Comparison of ENCODE assay signal across 8 mouse cellular contexts in the genomic region with DNA sequence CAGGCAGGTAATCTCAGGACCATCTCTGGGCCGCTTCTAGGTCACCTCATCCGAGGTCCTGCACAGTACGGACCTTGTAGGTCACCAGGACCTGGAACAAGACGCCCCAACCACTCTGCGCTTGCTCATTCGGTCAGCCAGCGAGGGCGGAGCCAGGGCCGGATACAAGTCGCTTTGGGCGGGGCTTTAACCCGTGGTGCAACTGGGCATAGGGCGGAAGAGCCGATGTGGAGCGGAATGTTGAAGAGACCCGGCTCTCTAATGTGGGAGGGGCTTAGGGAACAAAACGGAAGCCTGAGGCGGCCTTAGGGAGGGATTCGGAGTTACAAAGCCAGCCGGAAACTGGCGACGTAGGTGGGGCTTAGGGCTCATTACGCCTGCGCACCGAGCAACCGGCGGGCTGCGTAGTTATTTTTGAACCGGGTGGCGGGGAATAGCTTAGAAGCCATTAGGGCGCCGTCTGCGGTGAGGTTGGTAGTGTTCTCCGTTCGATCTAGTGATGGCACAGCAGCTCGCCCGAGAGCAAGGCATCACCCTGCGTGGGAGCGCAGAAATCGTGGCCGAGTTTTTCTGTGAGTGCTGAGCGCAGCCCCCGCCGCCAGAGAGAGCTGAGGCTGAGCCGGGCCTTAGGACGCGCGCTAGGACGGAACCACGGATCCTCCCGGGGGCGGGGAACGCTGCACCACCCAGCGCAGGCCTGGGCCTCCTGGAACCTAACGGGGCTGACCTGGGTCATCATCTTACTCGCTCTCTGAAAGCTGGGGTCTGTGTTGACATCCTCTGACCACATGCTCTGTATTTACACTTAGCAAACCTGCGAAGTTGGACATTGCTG. TPM values are rescaled to one million over a fixed set of nuclear protein-coding genes. Genes with fewer than 3 reads are reported as not detected.
DNase-seq lines count a peak whose midpoint lies in the region; ATAC-seq lines count a peak whose summit lies in the region.

A gene (plus strand): TSS at position 363 of the 835 bp plus-strand sequence.

- 0% methylated on average over 57 of the region's 57 CpGs for whole genome bisulfite sequencing in hindbrain, embryonic 15.5 days

- no peaks in the 10 kb centered on the region for H3K36me3 ChIP-seq in hindbrain, embryonic 15.5 days

- peaks cover 12% of the 10 kb centered on the region for H3K4me1 ChIP-seq in hindbrain, embryonic 15.5 days (replicated peaks)

- peak within 1 kb of the TSS; percentile 74 for H3K4me2 ChIP-seq in hindbrain, embryonic 15.5 days

- no peaks in the 10 kb centered on the region for H3K9me3 ChIP-seq in hindbrain, embryonic 15.5 days

- ATAC-seq in hindbrain, embryonic 15.5 days (ENCODE audit: low FRiP score, low read depth): peak; percentile 100

- H3K27me3 ChIP-seq in hindbrain, embryonic 15.5 days: no peaks in the 10 kb centered on the region

- peak within 1 kb of the TSS; percentile 66 for H3K4me3 ChIP-seq in hindbrain, embryonic 15.5 days

- DNase-seq in T-cell, adult 2 months (ENCODE audit: low spot score): peak; percentile 98
- peak; percentile 95 to 96 for DNase-seq in cerebellum, postnatal 36 days
- peak; percentile 93 to 97 for DNase-seq in frontal cortex, postnatal 36 days (ENCODE audit: low spot score in 2 of 2)
- peak; percentile 97 for DNase-seq in left cerebral cortex, adult 11 months (ENCODE audit: low spot score)
- peak; percentile 98 to 99 for DNase-seq in lung, postnatal 4 days
- DNase-seq in retina, postnatal 7 days (ENCODE audit: low read depth, low spot score): peak; percentile 97
- DNase-seq in urinary bladder, adult 2 months (ENCODE audit: low spot score): peak; percentile 82

- peak within 1 kb of the TSS; percentile 49 for H3K9ac ChIP-seq in hindbrain, embryonic 15.5 days

- H3K27ac ChIP-seq in hindbrain, embryonic 15.5 days (replicated peaks): peak within 1 kb of the TSS; percentile 88

RNA-seq across cellular contexts. Expression of the gene that starts here (rescaled TPM):
- polyA plus RNA-seq in hindbrain, embryonic 15.5 days (2015; fragmentation: Nextera tagmentation; extraction: Ambion mirVana): 20.3 and 24.9 TPM in 2 replicates
- polyA plus RNA-seq in urinary bladder, adult 2 months (2012; rRNA removed): 7.6 and 8.6 TPM in 2 replicates

Comparison
In these comparisons a context has a peak if more than half of its experiments do, and no peak if none do; other contexts are left out.
1. Peak in every context shown above with its lines: DNase-seq, ATAC-seq, H3K4me3 ChIP-seq and H3K27ac ChIP-seq.